Mouse (Mus musculus): ENCODE measurements around the gene Lifr.

DNA sequence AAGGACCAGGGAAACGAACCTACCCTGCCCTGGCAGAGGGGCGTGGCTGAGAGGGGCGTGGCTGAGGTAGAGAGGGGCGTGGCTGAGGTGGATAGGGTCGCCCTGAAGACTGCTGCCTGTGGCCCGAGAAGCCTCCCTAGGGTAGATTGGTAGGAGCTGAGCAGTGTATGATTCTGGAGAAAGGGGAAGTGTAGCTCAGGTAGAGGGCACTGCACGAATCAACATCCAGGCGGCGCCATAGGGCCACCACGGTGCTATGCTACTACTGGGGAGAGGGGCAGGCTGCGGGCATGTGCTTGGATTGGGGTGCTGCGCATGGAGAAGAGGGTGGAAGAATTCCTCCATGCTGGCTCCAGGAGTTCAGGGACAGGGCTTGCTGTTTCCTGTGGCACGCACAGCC is 42.3 kb downstream of the Lifr start:
- TF ChIP-seq CTCF (IDR thresholded peaks at IDR 0.05; ENCODE audit: control insufficient read depth, insufficient read depth, low read length), result peak; percentile 58
- TF ChIP-seq POLR2A (IDR thresholded peaks at IDR 0.05; ENCODE audit: borderline replicate concordance, control insufficient read depth, low read depth, low read length), result no peak

All from bone marrow, adult 2 months (tissue).